Mouse (Mus musculus): ENCODE measurements around the gene Fkbp5.

DNA sequence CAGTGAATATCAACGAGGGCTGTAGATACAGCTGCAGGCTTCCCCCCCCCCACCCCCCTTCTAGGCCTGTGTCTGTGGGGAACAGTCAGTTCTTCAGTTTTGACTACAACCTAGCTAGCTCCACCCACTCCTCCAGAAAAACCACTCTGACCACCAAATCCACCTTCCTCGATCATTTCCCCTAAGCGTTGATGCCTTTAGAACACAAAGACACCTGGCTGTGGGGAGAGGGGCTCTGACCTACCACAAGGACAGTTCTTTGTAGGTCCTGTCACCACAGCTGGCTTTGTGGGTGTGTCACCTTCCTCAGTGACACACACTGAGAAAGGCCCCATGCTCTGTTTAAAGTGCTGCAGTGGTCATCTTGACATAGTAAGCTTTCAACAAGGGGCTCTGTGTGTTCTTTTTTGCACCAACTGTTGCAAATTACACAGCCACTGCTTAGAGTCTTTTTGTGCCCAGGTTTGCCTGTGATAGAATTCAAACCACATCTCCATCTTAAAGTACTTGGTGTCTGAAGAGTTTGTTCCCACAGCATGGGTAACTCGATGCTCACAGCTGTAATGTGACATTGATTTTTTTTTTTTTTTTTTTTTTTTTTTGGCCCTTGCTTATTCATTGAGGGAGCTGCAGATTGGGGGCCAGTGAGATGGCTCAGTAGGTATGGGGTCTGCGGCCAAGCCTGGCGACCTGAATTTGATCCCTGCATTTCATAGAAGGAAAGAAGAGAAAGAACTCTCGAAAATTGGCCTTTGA lies 28.9 kb downstream of the Fkbp5 start:
- no peak for TF ChIP-seq EP300 (IDR thresholded peaks at IDR 0.05)
- TF ChIP-seq CTCF (IDR thresholded peaks at IDR 0.05): no peak
